Comparison of ENCODE assay signal across 22 mouse cellular contexts in genomic region chr19:4937444-4938310, GRCm38 (mm10). TPM values are rescaled to one million over a fixed set of nuclear protein-coding genes. Genes with fewer than 3 reads are reported as not detected.
A peak's percentile ranks its signal among the peaks of the same experiment; 100 is the strongest.
DNase-seq lines count a peak whose midpoint lies in the region; ATAC-seq and TF ChIP-seq lines count a peak whose summit lies in the region.
"Had no signal": no experiment of that assay in that cellular context is flagged by ENCODE, and none has a peak within 500 bp of the region (broad histone marks: within the 10 kb centered on the region; RNA-seq: fewer than 3 reads in every experiment).

No protein-coding gene starts in this region.

- DNase-seq in cerebellum, adult 2 months: peak; percentile 25 to 38
- DNase-seq in ovary, postnatal 36 days (ENCODE audit: low spot score): peak; percentile 30
- DNase-seq in ovary, postnatal 14 days (ENCODE audit: low spot score): no peak
- DNase-seq in cerebellum, postnatal 25 days: peak; percentile 19 to 53
- no peak for DNase-seq in frontal cortex, adult 2 months (ENCODE audit: extremely low spot score in 1 of 2, low spot score in 1 of 2)
- DNase-seq: adrenal gland, adult 2 months; B cell, adult 2 months; heart, adult 11 months; kidney, adult 2 months; kidney, postnatal 36 days; layer of hippocampus, adult 9-11 months; lung, adult 18-20 months; lung, postnatal 4 days; thymus, adult 2 months had no signal

- no peak for ATAC-seq in cerebellum, adult (ENCODE audit: insufficient number of reproducible peaks, low FRiP score, low TSS enrichment)
- ATAC-seq in intestine, postnatal 0 days: no peak
- ATAC-seq: hindbrain, postnatal 0 days; midbrain, embryonic 13.5 days had no signal

- H3K4me1 ChIP-seq in cerebellum, adult 2 months (ENCODE audit: control insufficient read depth, insufficient read depth, low read length): peaks cover 7% of the 10 kb centered on the region
- H3K4me1 ChIP-seq in intestine, postnatal 0 days (replicated peaks; ENCODE audit: control insufficient read depth, insufficient read depth, low read length): no peaks in the 10 kb centered on the region

- H3K4me3 ChIP-seq in cerebellum, adult 2 months (replicated peaks; ENCODE audit: insufficient read depth, low read depth, low read length): no peak overlapping the region
- H3K4me3 ChIP-seq in myocyte: no peak overlapping the region
- H3K4me3 ChIP-seq in intestine, postnatal 0 days (ENCODE audit: low read depth, low read length): no peak overlapping the region
- H3K4me3 ChIP-seq: forebrain, embryonic 10.5 days; midbrain, embryonic 13.5 days had no signal

- no peak for TF ChIP-seq CTCF in cerebellum, adult 2 months (IDR thresholded peaks at IDR 0.05; ENCODE audit: borderline replicate concordance, insufficient read depth, low read depth, low read length)
- no peak for TF ChIP-seq CTCF in intestine, postnatal 0 days (IDR thresholded peaks at IDR 0.05; ENCODE audit: low read depth)

- H3K4me2 ChIP-seq in myocyte (ENCODE audit: low read depth): peak overlapping the region; percentile 36
- H3K4me2 ChIP-seq in intestine, postnatal 0 days (replicated peaks; ENCODE audit: low read depth): no peak overlapping the region
- H3K4me2 ChIP-seq: midbrain, embryonic 13.5 days had no signal

- TF ChIP-seq POLR2A in cerebellum, adult 2 months (IDR thresholded peaks at IDR 0.05; ENCODE audit: borderline replicate concordance, insufficient read depth, low read length): no peak
- no peak for TF ChIP-seq POLR2A in myocyte (IDR thresholded peaks at IDR 0.05; ENCODE audit: insufficient read length, low read depth)

- 22% methylated on average over 17 of the region's 17 CpGs for WGBS in cerebellum, adult 2 months
- 87% methylated on average over 17 of the region's 17 CpGs for WGBS in intestine, postnatal 0 days

- no peak overlapping the region for H3ac ChIP-seq in myocyte (ENCODE audit: control insufficient read depth, insufficient read length)

- H3K9ac ChIP-seq in intestine, postnatal 0 days (ENCODE audit: low read depth, low read length): no peak overlapping the region
- H3K9ac ChIP-seq: midbrain, embryonic 13.5 days had no signal

- no peak overlapping the region for H3K27ac ChIP-seq in cerebellum, adult 2 months (ENCODE audit: insufficient read depth, low read length)
- no peak overlapping the region for H3K27ac ChIP-seq in intestine, postnatal 0 days (ENCODE audit: low read depth, low read length)
- H3K27ac ChIP-seq: forebrain, embryonic 10.5 days; hindbrain, postnatal 0 days; midbrain, embryonic 13.5 days had no signal

- H3K9me3 ChIP-seq in intestine, postnatal 0 days (ENCODE audit: control insufficient read depth): no peaks in the 10 kb centered on the region
- H3K9me3 ChIP-seq: forebrain, embryonic 10.5 days; midbrain, embryonic 13.5 days had no signal

- no peaks in the 10 kb centered on the region for H3K36me3 ChIP-seq in myocyte (ENCODE audit: control insufficient read depth, insufficient read depth)
- H3K36me3 ChIP-seq in intestine, postnatal 0 days (ENCODE audit: control insufficient read depth, insufficient read depth): no peaks in the 10 kb centered on the region
- H3K36me3 ChIP-seq: forebrain, embryonic 10.5 days had no signal

- H3K79me2 ChIP-seq in myocyte (ENCODE audit: control insufficient read depth, insufficient read depth): no peaks in the 10 kb centered on the region

- H3K27me3 ChIP-seq in cerebellum, adult 2 months (ENCODE audit: control insufficient read depth, insufficient read depth, low read length): no peaks in the 10 kb centered on the region
- peaks cover 2% of the 10 kb centered on the region for H3K27me3 ChIP-seq in myocyte (ENCODE audit: control insufficient read depth, insufficient read depth, insufficient read length)
- H3K27me3 ChIP-seq in intestine, postnatal 0 days (replicated peaks; ENCODE audit: control insufficient read depth, insufficient read depth, low read length): no peaks in the 10 kb centered on the region

TF ChIP-seq in myocyte, 11 proteins besides CTCF, POLR2A, EP300 and RAD21:
- TF ChIP-seq CEBPB (IDR thresholded peaks at IDR 0.05; ENCODE audit: insufficient read depth, poor library complexity, severe bottlenecking) (no peak), POLR2AphosphoS2 (IDR thresholded peaks at IDR 0.05; ENCODE audit: insufficient read length, low read depth) (no peak), USF1 (IDR thresholded peaks at IDR 0.05; ENCODE audit: low read depth) (no peak), MYOD1 (IDR thresholded peaks at IDR 0.05; ENCODE audit: control insufficient read depth in 1 of 3, insufficient read length in 2 of 3, low read depth in 2 of 3) (no peak), E2F4 (IDR thresholded peaks at IDR 0.05; ENCODE audit: insufficient read depth) (no peak), TCF12 (IDR thresholded peaks at IDR 0.05; ENCODE audit: insufficient read depth, poor library complexity, severe bottlenecking) (no peak), REST (IDR thresholded peaks at IDR 0.05; ENCODE audit: insufficient read depth, insufficient read length) (no peak), MYOG (IDR thresholded peaks at IDR 0.05; ENCODE audit: control insufficient read depth in 1 of 3, insufficient read depth in 1 of 3, insufficient read length in 2 of 3, low read depth in 2 of 3) (no peak), TCF3 (IDR thresholded peaks at IDR 0.05; ENCODE audit: insufficient read length, low read depth) (no peak)

RNA-seq across cellular contexts. Expression of gene Peli3, which starts 5.2 kb away (rescaled TPM):
- polyA plus RNA-seq in cerebellum, adult 2 months (2012; rRNA removed): 22.5 and 22.6 TPM in 2 replicates
- polyA plus RNA-seq in myocyte (2012; fragmentation: generic; extraction: Trizol): 0.49 TPM
- polyA plus RNA-seq in intestine, postnatal 0 days (2015; fragmentation: Nextera tagmentation; extraction: Ambion mirVana): 0.46 and 0.89 TPM in 2 replicates
- 13.7 and 15.0 TPM in 2 replicates for polyA plus RNA-seq in frontal cortex, adult 2 months (2012; rRNA removed)

RNA-seq across cellular contexts. Expression of gene Dpp3, which starts 9.6 kb away (rescaled TPM):
- polyA plus RNA-seq in cerebellum, adult 2 months (2012; rRNA removed): 61.0 and 61.2 TPM in 2 replicates
- polyA plus RNA-seq in myocyte (2012; fragmentation: generic; extraction: Trizol): 71.6 TPM
- 59.2 and 60.0 TPM in 2 replicates for polyA plus RNA-seq in intestine, postnatal 0 days (2015; fragmentation: Nextera tagmentation; extraction: Ambion mirVana)
- polyA plus RNA-seq in frontal cortex, adult 2 months (2012; rRNA removed): 45.7 and 46.2 TPM in 2 replicates

RNA-seq across cellular contexts. Expression of gene Mrpl11, which starts 24.3 kb away (rescaled TPM):
- 68.5 and 74.2 TPM in 2 replicates for polyA plus RNA-seq in cerebellum, adult 2 months (2012; rRNA removed)
- 62.6 TPM for polyA plus RNA-seq in myocyte (2012; fragmentation: generic; extraction: Trizol)
- 73.7 and 78.1 TPM in 2 replicates for polyA plus RNA-seq in intestine, postnatal 0 days (2015; fragmentation: Nextera tagmentation; extraction: Ambion mirVana)
- 52.3 and 64.9 TPM in 2 replicates for polyA plus RNA-seq in frontal cortex, adult 2 months (2012; rRNA removed)

RNA-seq across cellular contexts. Expression of gene Bbs1, which starts 31.2 kb away (rescaled TPM):
- polyA plus RNA-seq in cerebellum, adult 2 months (2012; rRNA removed): 17.6 and 19.2 TPM in 2 replicates
- polyA plus RNA-seq in myocyte (2012; fragmentation: generic; extraction: Trizol): 3.6 TPM
- 0.60 and 0.98 TPM in 2 replicates for polyA plus RNA-seq in intestine, postnatal 0 days (2015; fragmentation: Nextera tagmentation; extraction: Ambion mirVana)
- polyA plus RNA-seq in frontal cortex, adult 2 months (2012; rRNA removed): 32.7 and 36.4 TPM in 2 replicates

RNA-seq across cellular contexts. Expression of gene Npas4, which starts 52.4 kb away (rescaled TPM):
- polyA plus RNA-seq in cerebellum, adult 2 months (2012; rRNA removed): 2.5 and 2.9 TPM in 2 replicates
- 0.02 TPM for polyA plus RNA-seq in myocyte (2012; fragmentation: generic; extraction: Trizol)
- polyA plus RNA-seq in intestine, postnatal 0 days (2015; fragmentation: Nextera tagmentation; extraction: Ambion mirVana): 0.09 and 0.12 TPM in 2 replicates
- 19.8 and 36.8 TPM in 2 replicates for polyA plus RNA-seq in frontal cortex, adult 2 months (2012; rRNA removed)
- polyA plus RNA-seq: embryonic facial prominence, embryonic 11.5 days; forebrain, embryonic 10.5 days; liver, adult 2 months had no signal

Comparison
In these comparisons a context has a peak if more than half of its experiments do, and no peak if none do; other contexts are left out.
1. DNase-seq: peak in cerebellum, adult 2 months (2 of 2), ovary, postnatal 36 days (single experiment) and cerebellum, postnatal 25 days (2 of 2); none in ovary, postnatal 14 days (single experiment) and frontal cortex, adult 2 months (0 of 2).